Mouse (Mus musculus): ENCODE data around the gene Spin2e.
"Not testable (repeated sequence)": the region's sequence is repeated elsewhere in the genome, so short reads cannot be mapped to it uniquely, and the experiment has no call there.

Gene Spin2e

GRCm38 (mm10) chrX:31618820-31619219 lies at the start of gene Spin2e:
Spin2e (minus strand) TSS chrX:31618920.
- not testable (repeated sequence) for DNase-seq (ENCODE audit: low spot score in 2 of 2)

GRCm38 (mm10) chrX:31574183-31574582 lies 44.5 kb downstream of the Spin2e start, which contains the start of gene Gm21883:
Gm21883 (minus strand) TSS chrX:31574283.
- not testable (repeated sequence) for DNase-seq (ENCODE audit: low spot score in 2 of 2)
